Mouse (Mus musculus) C2C12 (cell line): ENCODE results near the gene Mllt3.

ENCODE experiments used
- CEBPB ChIP-seq: IDR thresholded peaks from one replicate; pipeline ENCODE4 v1.6.1; 2011; ENCODE audit warnings: low read depth, mild to moderate bottlenecking, control low read depth, moderate library complexity
- CTCF ChIP-seq: IDR thresholded peaks from one replicate; pipeline ENCODE4 v1.5.1; 2011; ENCODE audit not compliant: control insufficient read depth, insufficient read depth, insufficient read length
- FOSL1 ChIP-seq: IDR thresholded peaks from one replicate; pipeline ENCODE4 v1.8.0; 2011; ENCODE audit warnings: mild to moderate bottlenecking, low read length; ENCODE audit not compliant: poor library complexity, insufficient read depth, severe bottlenecking
- MYOG ChIP-seq: IDR thresholded peaks from one replicate; pipeline ENCODE4 v1.6.1; 2011; ENCODE audit not compliant: control insufficient read depth, insufficient read length; ENCODE audit errors: extremely low read depth
- USF1 ChIP-seq: IDR thresholded peaks from one replicate; pipeline ENCODE4 v1.6.1; 2011; ENCODE audit warnings: low read depth, mild to moderate bottlenecking, control low read depth, moderate library complexity

GRCm38 (mm10) chr4:88081417-88081816, 48.3 kb upstream of the Mllt3 start:
- no peak for TF ChIP-seq MYOG
- no peak for TF ChIP-seq CEBPB
- TF ChIP-seq CTCF = no peak
- TF ChIP-seq FOSL1 = no peak
- TF ChIP-seq USF1 = no peak
